Mouse (Mus musculus): ENCODE measurements around the gene Tprg.

Tprg gene

GRCm38 (mm10) chr16:25286517-25286916 lies at the start of gene Tprg:
Tprg (plus strand) TSS chr16:25286817.
- DNase-seq (ENCODE audit: low spot score), result no peak

GRCm38 (mm10) chr16:25238274-25239050 lies 48.2 kb upstream of the Tprg start:
- DNase-seq (ENCODE audit: low spot score), result no peak

DNA sequence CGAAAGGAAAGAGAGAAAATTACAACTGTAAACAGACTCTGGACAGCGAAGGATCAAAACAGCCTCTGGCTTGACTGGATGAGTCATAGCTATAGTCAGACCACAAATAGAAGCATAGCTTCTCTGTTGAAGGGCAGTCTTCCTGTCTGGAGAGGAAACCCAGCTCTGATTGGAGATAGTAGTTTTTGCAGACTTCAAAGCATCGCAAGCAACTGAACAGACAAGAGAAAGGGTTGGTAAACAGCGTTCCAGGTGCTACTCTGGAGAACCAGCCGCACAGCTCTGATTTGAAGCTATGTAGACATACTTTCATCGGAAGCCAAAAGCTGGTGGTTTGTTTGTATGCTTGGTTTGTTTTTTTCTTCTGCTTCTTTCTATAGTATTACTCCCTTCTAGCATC lies 37.7 kb upstream of the Tprg start:
- no peak for DNase-seq (ENCODE audit: low spot score)

GRCm38 (mm10) chr16:25250129-25250749 lies 36.4 kb upstream of the Tprg start:
- no peak for DNase-seq (ENCODE audit: low spot score)

DNA sequence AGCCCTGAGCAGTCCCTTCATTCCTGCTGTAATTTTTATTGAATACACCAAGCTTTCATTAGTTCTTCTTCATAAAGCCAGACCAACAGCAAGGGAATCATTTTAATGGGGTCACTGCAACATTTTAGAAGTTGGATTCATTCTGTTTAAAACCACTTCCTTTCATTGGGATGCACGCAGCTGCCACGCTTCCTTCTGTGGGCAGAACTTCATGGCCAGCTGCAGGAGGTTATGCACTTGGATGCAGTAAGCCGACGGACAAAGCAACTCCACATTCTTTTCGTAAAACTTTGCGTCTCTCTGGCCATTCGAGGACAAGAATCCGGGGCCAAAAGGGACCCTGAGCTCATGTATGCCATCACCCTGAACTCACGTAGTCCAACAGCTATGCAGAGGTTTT lies 35.5 kb upstream of the Tprg start:
- DNase-seq (ENCODE audit: low spot score), result no peak

DNA sequence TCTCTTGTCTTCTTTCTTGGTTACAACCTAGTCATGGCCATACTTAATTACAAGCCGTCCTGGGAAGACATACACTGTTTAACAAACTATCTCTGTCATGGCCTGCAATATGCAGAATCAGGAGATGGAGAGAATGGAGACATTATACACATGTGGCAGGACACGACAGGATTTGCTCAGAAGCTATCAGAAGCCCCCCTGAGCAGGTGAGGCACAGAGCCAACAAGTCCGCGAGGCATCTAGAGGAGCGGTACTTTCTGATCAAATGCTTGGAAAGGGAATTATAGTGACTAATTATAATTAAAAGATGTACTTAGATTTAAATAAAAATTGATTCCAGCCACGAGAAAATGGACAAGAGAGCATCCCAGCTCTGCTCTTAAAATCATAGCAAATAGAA lies 32.0 kb upstream of the Tprg start:
- no peak for DNase-seq (ENCODE audit: low spot score)

GRCm38 (mm10) chr16:25255186-25255585 lies 31.4 kb upstream of the Tprg start:
- no peak for DNase-seq (ENCODE audit: low spot score)

- DNase-seq (ENCODE audit: low spot score), result no peak
Measured at GRCm38 (mm10) chr16:25255603-25256260, 30.9 kb upstream of the Tprg start.

DNA sequence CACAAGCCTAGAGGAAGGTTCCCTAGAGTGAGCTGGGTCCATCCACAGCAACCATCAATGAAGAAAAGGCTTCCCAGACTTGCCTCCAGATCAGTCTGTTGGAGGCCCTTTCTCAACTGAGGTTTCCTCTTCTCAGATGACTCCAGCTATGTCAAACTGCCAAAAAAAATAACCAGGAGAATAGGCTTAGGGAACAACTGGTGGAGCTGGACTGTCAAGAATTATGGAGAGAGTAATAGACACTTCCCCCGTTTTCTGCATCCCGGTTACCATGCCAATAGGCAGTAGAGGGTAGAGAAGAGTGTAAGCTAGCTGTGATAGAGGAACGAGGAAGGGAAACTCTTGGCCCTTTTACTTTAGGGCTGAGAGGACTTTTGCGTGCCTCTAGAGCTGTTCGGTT lies 24.3 kb upstream of the Tprg start:
- no peak for DNase-seq (ENCODE audit: low spot score)

DNA sequence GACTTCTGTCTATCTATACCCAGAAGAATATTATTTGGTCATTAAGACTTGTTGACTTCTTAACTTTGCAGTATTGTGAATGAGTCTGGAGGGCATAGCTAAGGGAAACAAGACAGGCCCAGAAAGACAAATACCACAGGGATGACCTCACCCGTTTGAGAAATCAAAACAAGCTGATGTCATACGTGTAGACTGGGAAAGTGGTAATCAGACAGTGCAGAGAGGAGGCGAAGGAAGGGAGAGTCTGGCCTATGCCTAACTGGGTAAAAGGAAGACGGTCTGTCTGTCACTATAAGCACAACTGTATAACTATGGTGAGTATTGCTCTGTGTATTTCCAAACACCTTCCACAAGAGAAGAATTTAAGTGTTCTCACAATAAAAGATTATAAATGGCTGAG lies 23.7 kb upstream of the Tprg start:
- no peak for DNase-seq (ENCODE audit: low spot score)

GRCm38 (mm10) chr16:25263520-25264149 lies 23.0 kb upstream of the Tprg start:
- DNase-seq (ENCODE audit: low spot score), result peak; percentile 63

GRCm38 (mm10) chr16:25265177-25265576 lies 21.4 kb upstream of the Tprg start:
- DNase-seq (ENCODE audit: low spot score), result no peak

DNA sequence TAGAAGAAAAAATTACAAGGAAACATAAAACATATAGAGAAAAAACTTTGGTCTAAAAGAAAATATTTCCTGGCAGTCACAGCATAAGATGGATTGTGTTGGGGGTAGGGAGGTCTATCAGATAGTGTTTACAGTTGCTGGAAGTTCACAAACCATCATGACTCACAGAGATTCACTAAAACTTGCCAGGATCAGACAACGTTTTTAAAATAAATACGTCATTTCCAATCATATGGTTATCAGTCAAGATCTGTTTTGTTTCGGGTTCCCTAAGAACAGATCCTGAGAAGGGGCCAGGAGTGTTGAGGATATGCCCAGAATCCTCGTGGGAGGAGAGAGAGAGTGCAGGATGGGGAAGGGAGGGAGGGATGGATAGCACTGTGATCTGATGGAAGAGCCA lies 18.3 kb upstream of the Tprg start:
- DNase-seq (ENCODE audit: low spot score), result no peak

GRCm38 (mm10) chr16:25282563-25282962 lies 4.1 kb upstream of the Tprg start:
- DNase-seq (ENCODE audit: low spot score), result no peak

- DNase-seq (ENCODE audit: low spot score), result no peak
Measured at GRCm38 (mm10) chr16:25293753-25294152, 7.1 kb downstream of the Tprg start.

DNA sequence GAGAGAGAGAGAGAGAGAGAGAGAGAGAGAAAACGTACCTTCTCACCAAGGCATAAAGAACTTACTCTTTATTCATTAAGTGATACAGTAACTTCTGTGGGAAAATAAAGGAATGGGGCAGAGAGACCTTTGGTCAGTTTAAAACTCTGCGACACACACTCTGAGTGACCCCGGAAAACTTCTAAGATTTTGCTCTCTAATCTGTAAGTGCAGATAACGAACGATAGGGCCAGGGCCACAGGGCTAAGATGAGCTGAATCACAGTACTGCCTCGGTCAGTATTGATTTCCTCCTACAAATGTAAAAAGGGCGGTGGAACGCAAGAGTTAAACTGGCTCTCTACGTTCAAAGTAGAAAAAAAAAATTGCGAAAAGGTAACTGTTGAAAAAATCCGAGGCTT lies 8.9 kb downstream of the Tprg start:
- no peak for DNase-seq (ENCODE audit: low spot score)

DNA sequence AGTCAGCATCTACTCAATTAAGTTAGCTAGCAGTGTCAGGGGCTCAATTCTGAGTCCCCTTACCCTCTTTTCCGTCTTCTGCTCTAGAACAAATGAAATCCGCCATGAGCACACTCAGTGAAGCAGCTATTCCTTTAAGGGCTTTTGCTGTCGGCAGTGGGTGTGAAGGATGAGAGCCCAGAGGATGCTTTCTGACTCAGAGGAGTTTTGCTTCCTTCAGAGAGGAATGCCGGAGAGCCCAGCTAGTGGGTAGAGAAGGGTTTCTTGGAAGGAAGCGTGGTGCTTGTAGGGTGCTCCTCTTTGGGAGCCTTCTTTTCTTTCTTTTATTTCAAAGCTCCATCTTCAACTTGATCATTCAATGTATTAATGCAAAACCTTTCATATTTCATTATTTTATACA lies 10.1 kb downstream of the Tprg start:
- DNase-seq (ENCODE audit: low spot score), result no peak

GRCm38 (mm10) chr16:25298204-25298603 lies 11.6 kb downstream of the Tprg start:
- DNase-seq (ENCODE audit: low spot score), result no peak

DNA sequence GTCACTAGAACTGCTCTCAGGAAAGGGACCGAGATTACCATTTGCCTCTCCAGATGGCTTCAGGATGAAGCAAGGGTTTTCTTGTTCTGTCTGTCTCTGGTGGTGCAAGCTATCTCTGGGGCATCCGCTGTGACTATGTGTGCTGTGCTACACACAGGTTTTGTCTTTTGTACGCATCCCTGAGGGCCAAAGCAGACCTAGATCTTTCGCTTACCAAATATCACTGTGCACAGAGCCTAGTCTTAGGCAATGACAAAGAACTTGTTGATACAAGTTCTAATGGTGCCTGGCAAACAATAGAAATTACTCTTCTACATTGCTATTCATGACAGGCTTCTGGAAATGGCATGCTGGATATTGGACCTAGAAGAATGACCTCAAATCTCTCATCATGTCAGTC lies 16.0 kb downstream of the Tprg start:
- no peak for DNase-seq (ENCODE audit: low spot score)

- no peak for DNase-seq (ENCODE audit: low spot score)
Measured at GRCm38 (mm10) chr16:25314006-25314405, 27.4 kb downstream of the Tprg start.

GRCm38 (mm10) chr16:25315090-25315489 lies 28.5 kb downstream of the Tprg start:
- no peak for DNase-seq (ENCODE audit: low spot score)

DNA sequence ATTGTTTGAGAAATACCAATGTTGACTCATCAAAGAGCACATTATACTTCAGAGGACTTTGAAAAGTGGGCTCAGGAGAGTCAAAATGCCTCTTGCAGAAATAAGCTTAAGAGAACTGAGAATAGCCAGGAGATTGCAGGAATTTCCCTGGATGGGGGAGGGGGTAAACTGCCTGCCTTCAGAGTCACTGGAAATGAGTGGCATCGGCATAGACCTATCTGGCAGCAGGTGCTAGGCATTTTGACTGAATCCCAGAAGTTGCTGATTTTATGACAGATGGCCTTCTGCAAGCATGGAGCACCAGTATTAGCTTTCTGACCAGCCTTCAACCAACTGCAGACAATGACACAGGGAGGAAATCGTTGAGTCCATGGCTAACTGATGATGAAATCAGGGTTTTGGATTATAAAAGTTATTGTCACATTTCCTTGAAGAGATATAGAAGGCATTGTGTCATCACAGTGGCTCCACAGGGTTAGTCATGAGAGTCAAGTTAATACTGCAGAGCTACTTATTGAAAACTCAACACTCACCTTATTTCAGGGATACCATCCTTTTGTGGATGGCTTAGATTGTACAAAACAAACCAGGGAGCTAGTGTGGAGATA lies 39.1 kb downstream of the Tprg start:
- no peak for DNase-seq (ENCODE audit: low spot score)

Data from spleen, adult 12 weeks (tissue).